Mouse (Mus musculus) kidney, adult 2 months (tissue): ENCODE data around the gene Nup214. TPM values are rescaled to one million over a fixed set of nuclear protein-coding genes. Genes with fewer than 3 reads are reported as not detected.

Experiments used
- DNase-seq: peaks from one replicate; pipeline ENCODE4 v3.0.0; 2021
- H3K27ac ChIP-seq: fragments of 200-500 bp; 2 replicates; pipeline ENCODE4 v1.5.1; 2012; ENCODE audit warnings: low read depth, low read length, control low read depth, inconsistent platforms; ENCODE audit not compliant: insufficient read depth
- H3K27me3 ChIP-seq: fragments of 200-500 bp; replicated peaks from 2 replicates; pipeline ENCODE4 v1.6.1; 2012; ENCODE audit warnings: mild to moderate bottlenecking, moderate library complexity, low read length, inconsistent platforms; ENCODE audit not compliant: control insufficient read depth, insufficient read depth
- H3K36me3 ChIP-seq: fragments of 200-500 bp; 2 replicates; pipeline ENCODE4 v1.6.1; 2012; ENCODE audit warnings: mild to moderate bottlenecking, moderate library complexity, low read length, inconsistent platforms; ENCODE audit not compliant: control insufficient read depth, insufficient read depth
- H3K4me1 ChIP-seq: fragments of 200-500 bp; 2 replicates; pipeline ENCODE4 v1.6.1; 2011; ENCODE audit warnings: low read length; ENCODE audit not compliant: control insufficient read depth, insufficient read depth
- H3K4me3 ChIP-seq: fragments of 200-500 bp; 2 replicates; pipeline ENCODE4 v1.5.1; 2011; ENCODE audit warnings: mild to moderate bottlenecking, low read depth, low read length, control low read depth; ENCODE audit not compliant: insufficient read depth
- CTCF ChIP-seq: fragments of 200-500 bp; conservative IDR thresholded peaks from 2 replicates; pipeline ENCODE4 v1.5.1; 2011; ENCODE audit warnings: low read depth, mild to moderate bottlenecking, control low read depth, low read length, moderate library complexity, mixed read lengths; ENCODE audit not compliant: insufficient read depth, insufficient read length
- POLR2A ChIP-seq: fragments of 200-500 bp; IDR thresholded peaks from one replicate; pipeline ENCODE4 v1.6.1; 2011; ENCODE audit warnings: low read depth, low read length, control low read depth
- WGBS: fragments of 180-500 bp; shearing (Covaris S2); methylation state at CpG from one replicate; pipeline ENCODE4 v1.1.7; 2018; 5-methylcytosine and 5-hydroxymethylcytosine counted together
- polyA plus RNA-seq: library from polyadenylated mRNA; depleted of rRNA; stranded (reverse); fragments of >200 nt; gene quantifications from 2 replicates; pipeline ENCODE4 v1.2.3, GENCODE M21; 2012

The Nup214 gene
- polyA plus RNA-seq, 1 experiment, result 41.8 TPM

- WGBS, result 82% methylated on average over 14 of the region's 14 CpGs
- TF ChIP-seq CTCF (no peak), POLR2A (no peak)
- DNase-seq, result no peak
- H3K27ac ChIP-seq, result no peak overlapping the region
- peaks cover 13% of the 10 kb centered on the region; the same call in 1 of the 2 replicates for H3K4me1 ChIP-seq
- no peaks in the 10 kb centered on the region for H3K27me3 ChIP-seq
- no peak overlapping the region for H3K4me3 ChIP-seq
- H3K36me3 ChIP-seq, result no peaks in the 10 kb centered on the region
Observed at GRCm38 (mm10) chr2:32079191-32079725, 105.0 kb downstream of the Nup214 start.

- WGBS, result 86% methylated on average over 3 of the region's 3 CpGs
- Histone ChIP-seq H3K36me3 (no peaks in the 10 kb centered on the region), H3K4me1 (0 out of 2 replicates have a peak, but pooled peaks cover 3% of the 10 kb centered on the region), H3K27ac (no peak overlapping the region), H3K4me3 (no peak overlapping the region), H3K27me3 (no peaks in the 10 kb centered on the region)
- TF ChIP-seq POLR2A (no peak), CTCF (no peak)
- DNase-seq, result no peak
Observed at GRCm38 (mm10) chr2:32080681-32081080, 106.4 kb downstream of the Nup214 start.

GRCm38 (mm10) chr2:32081296-32081929 lies 107.2 kb downstream of the Nup214 start:
- no peak overlapping the region for H3K4me3 ChIP-seq
- WGBS, result 80% methylated on average over 14 of the region's 14 CpGs
- no peak for DNase-seq

GRCm38 (mm10) chr2:32082229-32082628 lies 108.0 kb downstream of the Nup214 start:
- Histone ChIP-seq H3K27ac (no peak overlapping the region), H3K4me3 (peak overlapping the region; percentile 75), H3K27me3 (no peaks in the 10 kb centered on the region), H3K4me1 (0 out of 2 replicates have a peak, but pooled peaks cover 3% of the 10 kb centered on the region), H3K36me3 (no peaks in the 10 kb centered on the region)
- DNase-seq, result no peak
- 52% methylated on average over 2 of the region's 2 CpGs for WGBS
- TF ChIP-seq POLR2A (no peak), CTCF (no peak)

More at GRCm38 (mm10) chr2:32081296-32081929, 107.2 kb downstream of the Nup214 start:
- TF ChIP-seq CTCF (no peak), POLR2A (no peak)
- H3K27ac ChIP-seq, result no peak overlapping the region
- no peaks in the 10 kb centered on the region for H3K36me3 ChIP-seq
- 0 out of 2 replicates have a peak, but pooled peaks cover 3% of the 10 kb centered on the region for H3K4me1 ChIP-seq
- H3K27me3 ChIP-seq, result no peaks in the 10 kb centered on the region

- Histone ChIP-seq H3K4me3 (peak overlapping the region; percentile 75), H3K27ac (no peak overlapping the region), H3K27me3 (no peaks in the 10 kb centered on the region), H3K4me1 (0 out of 2 replicates have a peak, but pooled peaks cover 3% of the 10 kb centered on the region), H3K36me3 (no peaks in the 10 kb centered on the region)
- no peak for TF ChIP-seq POLR2A
- peak; percentile 42 for DNase-seq
- WGBS, result under 1% methylated on average over 91 of the region's 91 CpGs
Observed at GRCm38 (mm10) chr2:32083159-32084011, 109.1 kb downstream of the Nup214 start.

- no peaks in the 10 kb centered on the region for H3K27me3 ChIP-seq
Observed at GRCm38 (mm10) chr2:32084111-32084871, 110.1 kb downstream of the Nup214 start, which contains the start of gene Fam78a. Gene Fam78a, minus strand, starts transcription at chr2:32084857.

More at GRCm38 (mm10) chr2:32084111-32084871, 110.1 kb downstream of the Nup214 start, which contains the start of gene Fam78a:
- H3K4me3 ChIP-seq, result peak within 1 kb of the TSS; percentile 75
- no peak within 1 kb of the TSS for H3K27ac ChIP-seq
- H3K36me3 ChIP-seq, result no peaks in the 10 kb centered on the region
- H3K4me1 ChIP-seq, result 0 out of 2 replicates have a peak, but pooled peaks cover under 1% of the 10 kb centered on the region
- WGBS, result 1% methylated on average over 68 of the region's 68 CpGs
- TF ChIP-seq POLR2A, result no peak
- no peak for TF ChIP-seq CTCF
- no peak for DNase-seq
